16 mouse cellular contexts compared by ENCODE assay signal in genomic region chr6:43475921-43476320, GRCm38 (mm10).
"Had no signal": no experiment of that assay in that cellular context is flagged by ENCODE, and none has a peak within 500 bp of the region (broad histone marks: within the 10 kb centered on the region; RNA-seq: fewer than 3 reads in every experiment).

No protein-coding gene starts in this region.

- H3K27ac ChIP-seq: neural tube, embryonic 12.5 days; neural tube, embryonic 13.5 days; neural tube, embryonic 15.5 days; stomach, embryonic 15.5 days had no signal

- H3K36me3 ChIP-seq: neural tube, embryonic 12.5 days; neural tube, embryonic 13.5 days; neural tube, embryonic 15.5 days; stomach, embryonic 15.5 days had no signal

- DNase-seq: retina, postnatal 1 day; right cerebral cortex, adult 18-20 months; right cerebral cortex, postnatal 14 days; right cerebral cortex, postnatal 25 days; right cerebral cortex, postnatal 4 days; spleen, adult 18-20 months; thymus, adult 18-20 months; thymus, adult 2 months; thymus, postnatal 14 days; thymus, postnatal 25 days; thymus, postnatal 36 days; thymus, postnatal 4 days had no signal

- H3K4me3 ChIP-seq: neural tube, embryonic 12.5 days; neural tube, embryonic 13.5 days; neural tube, embryonic 15.5 days; stomach, embryonic 15.5 days had no signal

- H3K4me2 ChIP-seq: neural tube, embryonic 12.5 days; neural tube, embryonic 13.5 days; neural tube, embryonic 15.5 days; stomach, embryonic 15.5 days had no signal

- H3K27me3 ChIP-seq: neural tube, embryonic 12.5 days; neural tube, embryonic 13.5 days; neural tube, embryonic 15.5 days; stomach, embryonic 15.5 days had no signal

- H3K9me3 ChIP-seq: neural tube, embryonic 12.5 days; neural tube, embryonic 13.5 days; neural tube, embryonic 15.5 days; stomach, embryonic 15.5 days had no signal

- H3K4me1 ChIP-seq: neural tube, embryonic 12.5 days; neural tube, embryonic 13.5 days; neural tube, embryonic 15.5 days; stomach, embryonic 15.5 days had no signal

- H3K9ac ChIP-seq: neural tube, embryonic 12.5 days; neural tube, embryonic 13.5 days; neural tube, embryonic 15.5 days; stomach, embryonic 15.5 days had no signal
